ENCODE assay signal across 16 mouse cellular contexts in genomic region chr4:30312438-30312837, GRCm38 (mm10).
A peak's percentile ranks its signal among the peaks of the same experiment; 100 is the strongest.
DNase-seq lines count a peak whose midpoint lies in the region; ATAC-seq lines count a peak whose summit lies in the region.
"Had no signal": no experiment of that assay in that cellular context is flagged by ENCODE, and none has a peak within 500 bp of the region (broad histone marks: within the 10 kb centered on the region; RNA-seq: fewer than 3 reads in every experiment).

No protein-coding gene starts in this region.

- H3K4me1 ChIP-seq in forebrain, embryonic 11.5 days (replicated peaks; ENCODE audit: control insufficient read depth, insufficient read depth, low read length): no peaks in the 10 kb centered on the region; the same call in 1 of the 2 replicates
- H3K4me1 ChIP-seq in hindbrain, embryonic 16.5 days (ENCODE audit: control insufficient read depth, insufficient read depth, low read depth, low read length): peaks cover 4% of the 10 kb centered on the region
- peaks cover 5% of the 10 kb centered on the region for H3K4me1 ChIP-seq in midbrain, embryonic 16.5 days (ENCODE audit: control insufficient read depth, insufficient read depth, low read length)
- H3K4me1 ChIP-seq: kidney, embryonic 15.5 days had no signal

- DNase-seq in brain, adult 2 months (ENCODE audit: low read depth, low spot score): peak; percentile 8
- no peak for DNase-seq in forebrain, embryonic 11.5 days (ENCODE audit: low spot score)
- no peak for DNase-seq in ovary, postnatal 36 days (ENCODE audit: low spot score)
- DNase-seq in thymus, postnatal 0 days (ENCODE audit: low spot score): no peak
- no peak for DNase-seq in ovary, adult 18-20 months (ENCODE audit: low spot score)
- DNase-seq: cerebellum, postnatal 25 days; gastrocnemius, postnatal 36 days; heart, postnatal 10 days; lung, adult 2 months had no signal

- no peak overlapping the region for H3K4me3 ChIP-seq in forebrain, embryonic 11.5 days (ENCODE audit: low read depth, low read length)
- no peak overlapping the region for H3K4me3 ChIP-seq in hindbrain, embryonic 16.5 days (ENCODE audit: low read length)
- no peak overlapping the region for H3K4me3 ChIP-seq in midbrain, embryonic 16.5 days (ENCODE audit: low read depth, low read length)
- H3K4me3 ChIP-seq: kidney, embryonic 15.5 days; neural tube, embryonic 13.5 days had no signal

- no peak overlapping the region; the same call in 1 of the 2 replicates for H3K9ac ChIP-seq in forebrain, embryonic 11.5 days (ENCODE audit: low read length)
- no peak overlapping the region for H3K9ac ChIP-seq in hindbrain, embryonic 16.5 days (ENCODE audit: low read depth, low read length)
- no peak overlapping the region for H3K9ac ChIP-seq in midbrain, embryonic 16.5 days (ENCODE audit: low read depth, low read length)
- H3K9ac ChIP-seq: kidney, embryonic 15.5 days; neural tube, embryonic 13.5 days had no signal

- H3K9me3 ChIP-seq in forebrain, embryonic 11.5 days (ENCODE audit: control insufficient read depth, low read length): no peaks in the 10 kb centered on the region
- no peaks in the 10 kb centered on the region for H3K9me3 ChIP-seq in hindbrain, embryonic 16.5 days (ENCODE audit: control insufficient read depth, low read length)
- no peaks in the 10 kb centered on the region for H3K9me3 ChIP-seq in midbrain, embryonic 16.5 days (replicated peaks; ENCODE audit: control insufficient read depth, low read length, poor library complexity, severe bottlenecking)
- H3K9me3 ChIP-seq: kidney, embryonic 15.5 days; neural tube, embryonic 13.5 days had no signal

- no peaks in the 10 kb centered on the region for H3K27me3 ChIP-seq in forebrain, embryonic 11.5 days (ENCODE audit: control insufficient read depth, insufficient read depth, low read length)
- H3K27me3 ChIP-seq in hindbrain, embryonic 16.5 days (replicated peaks; ENCODE audit: control insufficient read depth, insufficient read depth, low read length): no peaks in the 10 kb centered on the region
- no peaks in the 10 kb centered on the region for H3K27me3 ChIP-seq in midbrain, embryonic 16.5 days (ENCODE audit: control insufficient read depth, insufficient read depth, low read depth, low read length)
- H3K27me3 ChIP-seq: kidney, embryonic 15.5 days; neural tube, embryonic 13.5 days had no signal

- H3K4me2 ChIP-seq in forebrain, embryonic 11.5 days (ENCODE audit: low read depth, low read length, severe bottlenecking): no peak overlapping the region
- no peak overlapping the region for H3K4me2 ChIP-seq in hindbrain, embryonic 16.5 days (ENCODE audit: low read length)
- peak overlapping the region; percentile 8 for H3K4me2 ChIP-seq in midbrain, embryonic 16.5 days (ENCODE audit: low read length)
- H3K4me2 ChIP-seq: kidney, embryonic 15.5 days; liver, embryonic 11.5 days; neural tube, embryonic 13.5 days had no signal

- H3K27ac ChIP-seq in forebrain, embryonic 11.5 days (ENCODE audit: low read depth, low read length): no peak overlapping the region
- H3K27ac ChIP-seq in hindbrain, embryonic 16.5 days (ENCODE audit: low read depth, low read length): no peak overlapping the region
- peak overlapping the region; percentile 60; the same call in 1 of the 2 replicates for H3K27ac ChIP-seq in midbrain, embryonic 16.5 days (ENCODE audit: low read length)
- H3K27ac ChIP-seq: kidney, embryonic 15.5 days; macrophage; neural tube, embryonic 13.5 days had no signal

- WGBS in forebrain, embryonic 11.5 days: 37% methylated on average over 2 of the region's 2 CpGs
- 32% methylated on average over 2 of the region's 2 CpGs for WGBS in hindbrain, embryonic 16.5 days
- WGBS in midbrain, embryonic 16.5 days: 4% methylated on average over 2 of the region's 2 CpGs

- peak; percentile 31; the same call in 1 of the 2 replicates for ATAC-seq in forebrain, embryonic 11.5 days (replicated peaks; ENCODE audit: low FRiP score)
- peak; percentile 30; the same call in 1 of the 2 replicates for ATAC-seq in hindbrain, embryonic 16.5 days
- ATAC-seq in midbrain, embryonic 16.5 days: peak; percentile 87
- ATAC-seq: inflammation-experienced regulatory T-cells, adult 6 months had no signal

- no peaks in the 10 kb centered on the region for H3K36me3 ChIP-seq in forebrain, embryonic 11.5 days (ENCODE audit: control insufficient read depth, insufficient read depth, low read length)
- no peaks in the 10 kb centered on the region for H3K36me3 ChIP-seq in hindbrain, embryonic 16.5 days (ENCODE audit: control insufficient read depth, insufficient read depth, low read length)
- no peaks in the 10 kb centered on the region for H3K36me3 ChIP-seq in midbrain, embryonic 16.5 days (ENCODE audit: control insufficient read depth, insufficient read depth, low read length)
- H3K36me3 ChIP-seq: kidney, embryonic 15.5 days; neural tube, embryonic 13.5 days had no signal

Comparison
In these comparisons a context has a peak if more than half of its experiments do, and no peak if none do; other contexts are left out.
1. ATAC-seq: peak in every context shown above with its lines; median percentile 87 in midbrain, embryonic 16.5 days; 31 in forebrain, embryonic 11.5 days; 30 in hindbrain, embryonic 16.5 days.